Mouse (Mus musculus): ENCODE results near the gene Col25a1.
A peak's percentile ranks its signal among the peaks of the same experiment; 100 is the strongest.

The Col25a1 gene

GRCm38 (mm10) chr3:130256610-130257009 lies 125.3 kb downstream of the Col25a1 start:
- DNase-seq = no peak

GRCm38 (mm10) chr3:130259670-130260069 lies 128.4 kb downstream of the Col25a1 start:
- DNase-seq = no peak

DNA sequence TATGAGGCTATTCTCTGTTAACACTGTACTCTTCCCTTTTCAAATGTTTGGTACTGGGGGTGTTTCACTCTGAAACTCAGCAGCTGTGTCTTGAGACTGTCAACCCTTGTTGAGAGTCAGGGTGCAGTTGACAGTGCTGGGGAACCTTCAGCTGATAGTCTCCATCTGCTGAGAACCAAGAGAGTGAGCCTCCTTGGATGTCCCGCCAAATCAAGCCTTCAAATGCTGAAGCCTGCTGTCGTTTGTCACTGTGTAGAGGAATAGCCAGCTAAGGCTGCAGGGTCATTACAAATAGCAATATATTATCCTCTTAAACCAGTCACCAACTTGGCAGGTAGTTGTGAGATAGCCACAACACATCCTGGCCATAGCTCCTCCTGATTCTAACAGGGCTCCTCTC lies 129.0 kb downstream of the Col25a1 start:
- DNase-seq = no peak

DNA sequence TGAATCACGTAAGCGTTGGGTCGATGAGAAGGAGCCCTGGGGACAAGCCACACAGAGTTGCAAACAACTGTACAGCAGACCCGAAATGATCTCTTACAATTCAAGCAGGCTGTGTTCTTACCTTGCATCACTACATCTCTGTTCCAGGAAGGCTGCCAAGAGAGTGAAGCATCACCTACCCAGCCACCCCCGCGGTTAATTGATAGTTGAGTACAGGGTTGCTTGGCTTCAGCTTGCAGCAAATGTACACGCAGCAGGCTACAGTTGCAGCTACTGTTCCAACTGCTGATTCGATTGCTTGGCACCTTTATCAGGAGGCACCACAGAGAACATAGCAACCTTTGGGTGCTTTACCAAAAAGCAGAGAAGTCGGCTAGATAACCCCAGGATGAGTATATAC lies 133.8 kb downstream of the Col25a1 start:
- peak; percentile 63 for DNase-seq

DNA sequence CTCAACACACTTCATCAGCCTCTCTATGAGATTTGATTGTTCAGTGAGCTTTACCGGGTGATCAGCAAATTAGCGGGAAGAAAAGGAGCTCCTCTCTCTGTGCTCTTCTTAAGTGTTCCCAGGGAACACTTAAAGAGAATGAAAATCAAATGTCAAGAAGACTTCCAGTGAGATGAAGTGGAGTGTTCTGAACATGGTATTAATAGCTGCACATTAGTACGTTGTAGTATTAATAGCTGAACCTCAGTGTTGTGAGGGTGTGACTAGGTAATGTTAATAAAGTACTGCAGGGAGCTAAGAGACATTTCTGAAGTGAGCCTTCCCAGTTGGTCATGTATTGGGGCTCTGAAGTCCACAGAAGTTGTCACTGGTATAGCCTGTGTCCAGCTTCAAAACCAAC lies 139.2 kb downstream of the Col25a1 start:
- DNase-seq = no peak

DNA sequence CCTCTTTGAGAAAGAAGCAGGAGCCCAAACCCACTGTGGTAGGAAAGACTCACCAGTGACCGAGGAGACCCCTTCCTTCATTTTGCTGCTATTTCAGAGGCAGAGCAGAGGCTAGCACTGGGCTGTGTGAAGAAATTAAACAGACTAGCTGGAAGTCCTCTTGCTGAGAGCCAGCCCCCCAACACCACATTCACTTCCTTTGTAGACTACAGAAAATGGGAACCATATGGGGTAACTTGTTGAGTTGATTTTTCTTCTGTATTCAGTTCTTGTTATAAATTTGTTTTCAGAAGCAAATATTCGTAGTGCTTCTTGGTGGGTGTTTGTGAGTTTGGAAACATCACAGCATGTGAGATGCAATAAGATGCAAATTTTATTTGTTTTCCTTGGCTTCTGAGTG lies 142.6 kb downstream of the Col25a1 start:
- DNase-seq = no peak

GRCm38 (mm10) chr3:130278298-130279050 lies 147.2 kb downstream of the Col25a1 start:
- DNase-seq = no peak

DNA sequence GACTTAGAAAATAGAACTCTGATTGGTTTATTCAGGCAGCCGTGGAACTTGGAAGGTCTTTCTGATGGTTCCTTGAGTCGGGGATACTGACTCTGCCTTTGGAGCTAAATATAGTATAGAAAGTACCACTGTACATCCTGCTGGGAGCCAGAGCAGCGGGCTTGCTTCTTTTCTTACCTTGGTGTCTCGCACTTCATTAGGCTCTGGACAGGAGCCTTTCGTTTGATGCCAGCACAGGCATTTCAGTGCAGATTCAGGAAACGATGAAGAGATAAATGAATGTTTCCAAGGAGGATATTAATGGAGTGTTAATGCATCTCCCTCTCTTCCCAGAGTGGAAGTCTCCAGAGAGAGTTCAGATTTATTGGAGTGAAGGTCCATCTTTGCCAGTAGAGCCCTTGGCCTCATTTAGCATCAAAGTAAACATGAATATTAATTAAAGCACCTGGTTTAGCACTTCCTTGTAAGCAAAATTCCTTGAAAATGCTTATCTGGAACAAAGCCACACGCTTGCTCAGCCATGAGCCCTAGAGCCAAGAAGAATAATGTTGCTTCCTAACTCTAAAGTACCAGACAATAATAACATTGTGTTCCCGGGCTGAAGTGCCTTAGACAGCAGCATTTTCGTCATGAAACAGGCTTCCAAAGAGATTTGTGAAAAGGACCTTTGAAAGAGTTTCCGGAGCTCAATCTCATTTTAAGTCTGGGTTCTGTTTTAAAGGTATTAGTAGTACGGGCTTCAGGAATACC lies 151.9 kb downstream of the Col25a1 start:
- no peak for DNase-seq

DNA sequence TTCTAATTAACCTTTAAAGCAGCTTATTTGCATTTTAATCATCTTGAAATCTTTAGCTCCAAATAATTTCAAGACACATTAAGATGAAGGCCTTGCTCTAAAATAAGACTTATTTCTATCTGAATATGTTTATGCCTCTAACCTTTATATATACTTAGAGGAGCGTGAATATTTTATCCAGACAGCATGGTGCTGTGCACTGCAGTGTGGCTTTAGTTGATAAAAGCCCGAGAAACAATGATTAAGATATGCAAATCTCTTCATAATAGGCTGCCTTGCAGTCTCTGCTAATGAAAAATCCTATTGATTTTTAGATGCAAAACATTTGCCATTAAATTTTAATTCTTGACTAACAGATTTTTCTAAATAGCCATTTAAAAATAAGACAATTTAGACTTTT lies 156.8 kb downstream of the Col25a1 start:
- DNase-seq = no peak

DNA sequence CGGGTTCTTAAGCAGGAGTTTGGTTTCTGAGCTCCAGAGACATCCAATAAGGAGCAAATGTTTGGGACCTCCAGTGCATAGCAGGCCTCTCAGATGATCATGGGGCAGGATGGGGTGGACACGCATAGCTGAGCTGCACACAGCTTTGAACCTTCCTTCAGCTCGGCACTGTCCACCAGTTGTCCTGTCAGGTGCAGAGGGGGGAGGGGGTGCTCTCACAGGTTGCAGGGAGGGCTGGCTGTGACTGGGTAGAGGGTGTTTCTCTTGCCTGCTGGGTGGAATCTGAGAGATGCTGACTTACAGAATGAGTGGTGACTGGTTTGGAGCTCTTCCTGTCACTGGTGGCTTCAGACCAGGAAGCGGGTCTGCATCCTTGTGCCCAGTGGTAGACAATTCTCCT lies 157.5 kb downstream of the Col25a1 start:
- DNase-seq = no peak

DNA sequence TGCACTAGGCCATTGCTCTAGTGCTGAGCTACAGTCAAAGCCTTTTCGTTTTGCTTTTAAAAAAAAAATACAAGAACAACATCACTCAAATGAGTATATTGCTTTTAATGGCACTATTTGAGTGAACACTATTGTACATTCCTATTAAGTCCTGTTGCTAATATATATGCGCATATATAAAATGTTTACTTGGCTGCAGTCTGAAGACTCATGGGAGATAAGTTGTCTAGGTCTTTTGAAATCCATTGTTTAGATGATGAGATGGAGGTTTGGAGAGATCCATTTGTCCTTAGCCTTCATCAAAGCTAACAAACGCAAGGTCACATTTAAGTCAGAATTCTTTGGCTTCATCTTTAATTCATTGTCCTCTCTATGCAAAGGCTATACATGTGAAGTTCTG lies 157.9 kb downstream of the Col25a1 start:
- no peak for DNase-seq

DNA sequence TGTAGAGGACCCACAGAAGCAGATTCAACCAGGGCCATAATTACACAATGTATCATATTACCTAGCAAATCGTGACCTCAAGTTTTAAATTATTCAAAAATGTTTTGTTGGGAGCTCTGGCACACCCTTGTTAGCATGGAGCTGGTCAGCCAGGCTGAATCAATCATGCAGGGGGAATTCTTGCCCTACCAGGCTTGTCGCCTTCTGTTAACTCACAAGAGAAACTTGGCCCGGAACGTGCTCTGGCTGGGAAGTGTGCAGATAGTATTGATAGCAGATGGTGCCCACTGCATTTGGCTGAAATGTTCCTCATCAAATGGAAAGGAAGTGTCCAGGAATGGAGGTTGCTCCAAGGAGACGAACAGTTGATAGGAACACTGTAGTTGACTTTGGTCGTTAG lies 158.9 kb downstream of the Col25a1 start:
- DNase-seq = no peak

- DNase-seq = no peak
These were observed 159.4 kb downstream of the Col25a1 start for GRCm38 (mm10) chr3:130290672-130291071.

DNA sequence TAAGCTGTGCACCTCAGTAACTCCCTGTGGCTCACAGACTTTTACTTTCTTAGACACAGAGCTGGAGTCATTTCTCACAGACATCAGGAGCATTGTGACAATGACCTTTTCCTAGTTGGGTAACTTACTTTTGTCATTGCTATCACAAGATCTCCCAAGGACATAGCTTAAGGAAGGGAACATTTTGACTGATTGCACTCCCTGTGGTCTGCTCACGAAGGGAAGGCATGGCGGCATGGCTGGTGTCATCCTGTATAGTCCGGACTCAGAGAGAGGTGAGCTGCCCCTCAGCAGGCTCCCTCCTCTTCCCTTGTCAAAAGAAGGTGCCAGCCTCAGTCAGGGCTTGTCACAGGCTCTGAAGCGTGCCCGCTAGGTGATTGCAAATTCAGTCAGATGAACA lies 160.6 kb downstream of the Col25a1 start:
- DNase-seq = no peak

GRCm38 (mm10) chr3:130300530-130300929 lies 169.2 kb downstream of the Col25a1 start:
- no peak for DNase-seq

DNA sequence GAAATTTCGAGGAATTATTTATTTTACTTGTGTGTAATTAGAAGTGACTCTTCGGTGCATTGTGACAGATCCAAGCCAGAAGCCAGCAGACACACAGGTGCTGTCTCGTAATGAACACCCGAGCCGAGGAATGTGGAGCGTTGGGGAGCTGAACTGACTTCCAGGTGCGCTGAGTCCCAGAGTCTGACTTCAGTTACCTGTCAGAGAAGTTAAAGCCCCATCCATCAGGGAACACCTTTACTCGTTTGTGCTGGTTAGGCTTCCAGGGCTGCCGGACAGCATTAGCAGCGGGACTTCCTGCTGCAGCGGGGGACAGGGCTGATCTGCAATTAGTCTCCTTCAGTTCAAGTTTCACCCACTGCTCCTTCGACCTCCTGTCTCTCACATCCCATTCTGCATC lies 172.3 kb downstream of the Col25a1 start:
- no peak for DNase-seq

- DNase-seq = no peak
These were observed 173.5 kb downstream of the Col25a1 start for GRCm38 (mm10) chr3:130304827-130305226.

- DNase-seq = no peak
These were observed 174.4 kb downstream of the Col25a1 start for GRCm38 (mm10) chr3:130305686-130306085.

DNA sequence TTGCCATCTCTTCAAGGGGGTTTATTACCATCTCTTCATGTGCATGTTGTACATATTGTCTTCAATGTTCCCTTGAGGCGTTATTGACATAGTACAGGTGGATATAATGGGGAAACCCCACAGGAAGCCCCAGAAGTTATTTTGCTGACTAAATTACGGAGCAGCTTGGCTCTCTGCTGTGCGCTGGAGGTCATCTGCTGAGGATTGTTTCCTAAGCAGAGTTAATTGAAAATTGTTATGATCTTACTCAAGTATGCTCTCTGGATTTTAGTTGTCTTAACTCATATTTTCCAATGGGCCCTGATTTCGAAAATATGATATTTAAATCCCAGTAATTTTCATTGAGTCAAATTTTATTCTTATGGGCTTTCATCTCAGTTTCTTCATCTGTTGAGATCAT lies 178.0 kb downstream of the Col25a1 start:
- DNase-seq = no peak

DNA sequence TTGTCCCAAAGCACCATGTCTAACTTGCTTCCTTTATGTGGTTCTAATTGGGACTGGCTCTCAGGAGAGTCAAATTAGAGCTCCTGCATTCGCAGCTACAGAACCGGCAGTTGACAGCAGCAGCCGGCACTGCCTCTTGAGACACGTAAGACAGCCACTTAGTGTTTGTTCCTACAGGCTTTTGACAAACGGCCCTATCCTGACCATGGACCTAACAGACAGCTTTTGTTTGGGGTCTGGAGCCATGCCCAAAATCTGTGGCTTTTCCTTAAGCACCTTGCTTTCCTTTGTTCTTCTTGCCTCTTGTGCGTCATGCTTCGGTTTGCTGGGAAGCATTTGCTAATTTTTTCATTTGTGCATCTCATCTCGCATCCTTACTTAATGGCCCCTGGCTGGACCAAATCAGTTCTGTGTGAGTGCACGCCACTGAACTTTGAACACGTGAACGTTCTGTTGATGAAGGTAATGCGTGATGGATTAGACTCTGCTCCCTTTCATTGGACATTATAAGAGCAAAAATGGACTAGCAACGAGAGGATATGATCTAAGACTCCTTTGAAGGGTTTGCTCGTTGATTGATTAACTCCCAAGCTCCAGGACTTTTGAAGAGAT lies 179.5 kb downstream of the Col25a1 start:
- no peak for DNase-seq

DNA sequence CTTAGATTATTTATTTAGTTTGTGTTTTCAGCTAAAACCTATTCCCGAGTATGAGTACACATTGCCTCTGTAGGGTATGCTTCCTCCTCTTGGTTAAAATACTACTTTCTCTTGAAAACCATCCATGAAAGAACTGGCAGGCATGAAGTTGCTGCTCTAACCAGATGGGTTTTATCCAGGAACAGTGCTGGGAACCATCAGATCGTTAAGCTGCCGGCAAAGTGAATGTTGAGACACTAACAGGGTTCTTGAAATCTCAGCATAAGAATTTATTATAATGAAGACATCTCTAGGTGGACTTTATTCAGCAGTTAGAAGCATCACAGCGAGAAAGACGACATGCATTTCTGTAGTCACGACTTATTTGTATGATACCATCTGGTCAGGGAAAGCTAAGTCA lies 181.9 kb downstream of the Col25a1 start:
- no peak for DNase-seq

GRCm38 (mm10) chr3:130327039-130328015 lies 196.0 kb downstream of the Col25a1 start:
- DNase-seq = no peak

- no peak for DNase-seq
These were observed 197.6 kb downstream of the Col25a1 start for GRCm38 (mm10) chr3:130328909-130329308.
